In genomic region chr7:130260905-130261683, GRCm38 (mm10) we compare ENCODE assay signal across 10 mouse cellular contexts.
DNase-seq lines count a peak whose midpoint lies in the region; ATAC-seq and TF ChIP-seq lines count a peak whose summit lies in the region.
"Had no signal": no experiment of that assay in that cellular context is flagged by ENCODE, and none has a peak within 500 bp of the region (broad histone marks: within the 10 kb centered on the region; RNA-seq: fewer than 3 reads in every experiment).

No protein-coding gene starts in this region.

- H3K4me1 ChIP-seq in heart, embryonic 12.5 days (replicated peaks), result peaks cover 47% of the 10 kb centered on the region
- H3K4me1 ChIP-seq in testis, adult 2 months (ENCODE audit: control insufficient read depth, insufficient read depth, low read length), result peaks cover 17% of the 10 kb centered on the region
- H3K4me1 ChIP-seq in limb, embryonic 15.5 days, result peaks cover 60% of the 10 kb centered on the region

- no peak for TF ChIP-seq CTCF in testis, adult 2 months (IDR thresholded peaks at IDR 0.05; ENCODE audit: control insufficient read depth, insufficient read depth, insufficient replicate concordance, low read depth, low read length)

- intact Hi-C loops in heart, postnatal 36 days (cut with DNase I), result no loop called here
- intact Hi-C loops in gastrocnemius, postnatal 14 days (cut with DNase I; ENCODE audit: low total_unique reads), result no loop called here

- H3K27ac ChIP-seq in heart, embryonic 12.5 days (ENCODE audit: poor library complexity, severe bottlenecking), result no peak overlapping the region
- peak overlapping the region; percentile 37 for H3K27ac ChIP-seq in testis, adult 2 months (ENCODE audit: control insufficient read depth, insufficient read depth, low read depth, low read length)
- peak overlapping the region; percentile 76 for H3K27ac ChIP-seq in limb, embryonic 15.5 days
- H3K27ac ChIP-seq: macrophage had no signal

- no peak for TF ChIP-seq POLR2A in testis, adult 2 months (IDR thresholded peaks at IDR 0.05; ENCODE audit: control insufficient read depth, low read depth, low read length)

- WGBS in heart, embryonic 12.5 days, result 65% methylated on average over 20 of the region's 20 CpGs
- WGBS in limb, embryonic 15.5 days, result 57% methylated on average over 20 of the region's 20 CpGs

- H3K27me3 ChIP-seq in heart, embryonic 12.5 days (replicated peaks), result no peaks in the 10 kb centered on the region
- no peaks in the 10 kb centered on the region for H3K27me3 ChIP-seq in testis, adult 2 months (ENCODE audit: control insufficient read depth, insufficient read depth, low read length)
- peaks cover 4% of the 10 kb centered on the region; the same call in 1 of the 2 replicates for H3K27me3 ChIP-seq in limb, embryonic 15.5 days

- H3K9me3 ChIP-seq in heart, embryonic 12.5 days (replicated peaks), result no peaks in the 10 kb centered on the region
- H3K9me3 ChIP-seq in limb, embryonic 15.5 days, result no peaks in the 10 kb centered on the region

- H3K4me3 ChIP-seq in heart, embryonic 12.5 days, result no peak overlapping the region
- H3K4me3 ChIP-seq in testis, adult 2 months (ENCODE audit: control insufficient read depth, low read depth, low read length), result no peak overlapping the region
- H3K4me3 ChIP-seq in limb, embryonic 15.5 days, result peak overlapping the region; percentile 79

- H3K9ac ChIP-seq in heart, embryonic 12.5 days, result no peak overlapping the region
- H3K9ac ChIP-seq in limb, embryonic 15.5 days, result no peak overlapping the region

- no peak for DNase-seq in heart, postnatal 36 days
- DNase-seq in testis, postnatal 14 days (ENCODE audit: low spot score), result no peak
- DNase-seq in B cell, adult 2 months, result no peak
- no peak for DNase-seq in left cerebral cortex, adult 8-10 months (ENCODE audit: low spot score in 2 of 2)
- no peak for DNase-seq in gastrocnemius, postnatal 14 days
- DNase-seq: kidney, postnatal 14 days had no signal

- H3K4me2 ChIP-seq in heart, embryonic 12.5 days, result peak overlapping the region; percentile 98
- H3K4me2 ChIP-seq in limb, embryonic 15.5 days, result peak overlapping the region; percentile 83

- ATAC-seq in heart, embryonic 12.5 days (ENCODE audit: insufficient number of reproducible peaks, low FRiP score), result no peak
- no peak for ATAC-seq in limb, embryonic 15.5 days (ENCODE audit: insufficient number of reproducible peaks, low FRiP score, low TSS enrichment, low read depth)

- H3K36me3 ChIP-seq in heart, embryonic 12.5 days, result no peaks in the 10 kb centered on the region
- no peaks in the 10 kb centered on the region for H3K36me3 ChIP-seq in testis, adult 2 months (ENCODE audit: control insufficient read depth, insufficient read depth, low read length)
- H3K36me3 ChIP-seq in limb, embryonic 15.5 days, result no peaks in the 10 kb centered on the region
